Mouse (Mus musculus) gastrocnemius, adult 2 months (tissue): ENCODE measurements around the gene Ccdc173. TPM values are rescaled to one million over a fixed set of nuclear protein-coding genes. Genes with fewer than 3 reads are reported as not detected.

ENCODE experiments used
- DNase-seq: peaks from one replicate; pipeline ENCODE4 v3.0.0; 2022
- H3K27ac ChIP-seq: fragments of 200-600 bp; 2 replicates; pipeline ENCODE4 v1.8.1; 2022; ENCODE audit warnings: mild to moderate bottlenecking
- H3K4me3 ChIP-seq: fragments of 200-600 bp; 2 replicates; pipeline ENCODE4 v1.8.1; 2022; ENCODE audit warnings: mild to moderate bottlenecking, moderate library complexity
- CTCF ChIP-seq: fragments of 200-600 bp; IDR thresholded peaks from 2 replicates; pipeline ENCODE4 v1.8.1; 2022; ENCODE audit warnings: antibody characterized with exemption, mild to moderate bottlenecking, moderate library complexity
- intact Hi-C: fragments of 180-260 bp; cut with DNase I; formaldehyde crosslinking; loops from one replicate; pipeline ENCODE4 v1.15.1; 2025
- total RNA-seq, 2 experiments: library from RNA; stranded (reverse); gene quantifications; 2 replicates each; pipeline ENCODE4 v1.2.3; 2021

The Ccdc173 gene
- total RNA-seq, 2 experiments from 2014 or later = 0.38 to 0.56 TPM

GRCm38 (mm10) chr2:69773331-69773730 is 16.0 kb downstream of the Ccdc173 start:
- Histone ChIP-seq H3K4me3 (no peak overlapping the region), H3K27ac (no peak overlapping the region)
- TF ChIP-seq CTCF = no peak
- intact Hi-C loops = no loop called here
- DNase-seq = no peak

- intact Hi-C loops = no loop called here
- no peak overlapping the region for H3K27ac ChIP-seq
- H3K4me3 ChIP-seq = no peak overlapping the region
- DNase-seq = no peak
- no peak for TF ChIP-seq CTCF
Measured at GRCm38 (mm10) chr2:69764716-69765115, 24.7 kb downstream of the Ccdc173 start.

GRCm38 (mm10) chr2:69763340-69763739 is 26.0 kb downstream of the Ccdc173 start:
- no peak overlapping the region for H3K27ac ChIP-seq
- intact Hi-C loops = no loop called here
- H3K4me3 ChIP-seq = no peak overlapping the region
- DNase-seq = no peak
- no peak for TF ChIP-seq CTCF

- Histone ChIP-seq H3K4me3 (no peak overlapping the region), H3K27ac (no peak overlapping the region)
- DNase-seq = no peak
- no peak for TF ChIP-seq CTCF
- intact Hi-C loops = no loop called here
Measured at GRCm38 (mm10) chr2:69760980-69761379, 28.4 kb downstream of the Ccdc173 start.

- intact Hi-C loops = no loop called here
- DNase-seq = no peak
- Histone ChIP-seq H3K4me3 (no peak overlapping the region), H3K27ac (no peak overlapping the region)
- peak; percentile 44; the same call in 1 of the 2 replicates for TF ChIP-seq CTCF
Measured at GRCm38 (mm10) chr2:69745091-69745490, 44.3 kb downstream of the Ccdc173 start.

GRCm38 (mm10) chr2:69723519-69723825 is 65.9 kb downstream of the Ccdc173 start:
- intact Hi-C loops = loop anchor here (5.0 to 10.0 kb wide), 2 partner anchors 64 to 171 kb away; partner anchors contain the start of genes Ccdc173, Phospho2 and Ubr3
- Histone ChIP-seq H3K4me3 (peak overlapping the region; percentile 85), H3K27ac (peak overlapping the region; percentile 94)
- no peak for DNase-seq
- TF ChIP-seq CTCF = no peak

GRCm38 (mm10) chr2:69722650-69723518 is 66.5 kb downstream of the Ccdc173 start:
- TF ChIP-seq CTCF = no peak

GRCm38 (mm10) chr2:69722273-69722649 is 67.1 kb downstream of the Ccdc173 start, which contains the start of gene Ppig:
TSS of gene Ppig (plus strand) at chr2:69722545.
- no peak for DNase-seq
- intact Hi-C loops = loop anchor here (1.0 to 10.0 kb wide), 3 partner anchors 9 to 173 kb away; partner anchors contain the start of genes Ccdc173, Fastkd1, Phospho2 and Ubr3
- H3K4me3 ChIP-seq = peak within 1 kb of the TSS; percentile 85
- no peak for TF ChIP-seq CTCF
- H3K27ac ChIP-seq = peak within 1 kb of the TSS; percentile 94

More at GRCm38 (mm10) chr2:69722650-69723518, 66.5 kb downstream of the Ccdc173 start:
- peak; percentile 96 for DNase-seq
- Histone ChIP-seq H3K4me3 (peak overlapping the region; percentile 85), H3K27ac (peak overlapping the region; percentile 94)
- intact Hi-C loops = loop anchor here (1.0 to 10.0 kb wide), 3 partner anchors 10 to 172 kb away; partner anchors contain the start of genes Ccdc173, Fastkd1, Phospho2 and Ubr3

GRCm38 (mm10) chr2:69719121-69719520 is 70.3 kb downstream of the Ccdc173 start:
- H3K4me3 ChIP-seq = no peak overlapping the region
- no peak for DNase-seq
- TF ChIP-seq CTCF = no peak
- intact Hi-C loops = no loop called here
- no peak overlapping the region for H3K27ac ChIP-seq

GRCm38 (mm10) chr2:69716483-69716882 is 72.9 kb downstream of the Ccdc173 start:
- TF ChIP-seq CTCF = no peak
- no peak for DNase-seq
- intact Hi-C loops = no loop called here

GRCm38 (mm10) chr2:69714126-69714525 is 75.2 kb downstream of the Ccdc173 start:
- H3K27ac ChIP-seq = no peak overlapping the region
- H3K4me3 ChIP-seq = no peak overlapping the region
- DNase-seq = no peak
- intact Hi-C loops = no loop called here
- TF ChIP-seq CTCF = no peak

More at GRCm38 (mm10) chr2:69716483-69716882, 72.9 kb downstream of the Ccdc173 start:
- H3K27ac ChIP-seq = no peak overlapping the region
- no peak overlapping the region for H3K4me3 ChIP-seq

GRCm38 (mm10) chr2:69713626-69714014 is 75.8 kb downstream of the Ccdc173 start:
- intact Hi-C loops = loop anchor here (1.0 kb wide), 1 partner anchor 9 kb away; the partner anchor contains the start of gene Ppig
- Histone ChIP-seq H3K4me3 (peak overlapping the region; percentile 80), H3K27ac (peak overlapping the region; percentile 95)
- no peak for DNase-seq
- no peak for TF ChIP-seq CTCF

- H3K27ac ChIP-seq = peak within 1 kb of the TSS; percentile 95
- peak within 1 kb of the TSS; percentile 80 for H3K4me3 ChIP-seq
- peak; percentile 89 for DNase-seq
- TF ChIP-seq CTCF = no peak
- intact Hi-C loops = loop anchor here (1.0 kb wide), 1 partner anchor 9 kb away; the partner anchor contains the start of gene Ppig
Measured at GRCm38 (mm10) chr2:69712981-69713625, 76.3 kb downstream of the Ccdc173 start, which contains the start of gene Fastkd1. TSS of gene Fastkd1 (minus strand) at chr2:69713516.
